Mouse (Mus musculus): Measurements from ENCODE around the gene Ston1. TPM values are rescaled to one million over a fixed set of nuclear protein-coding genes. Genes with fewer than 3 reads are reported as not detected.
A peak's percentile ranks its signal among the peaks of the same experiment; 100 is the strongest.

Gene Ston1
- polyA plus RNA-seq, 1 experiment from 2014 or later: 9.9 TPM

- Histone ChIP-seq H3K4me2 (ENCODE audit: low read length) (no peak overlapping the region), H3K4me1 (replicated peaks; ENCODE audit: control insufficient read depth, insufficient read depth, low read length) (peaks cover 35% of the 10 kb centered on the region), H3K27me3 (replicated peaks; ENCODE audit: control insufficient read depth, insufficient read depth, low read length) (no peaks in the 10 kb centered on the region), H3K9ac (ENCODE audit: low read length) (no peak overlapping the region), H3K27ac (ENCODE audit: low read depth) (no peak overlapping the region), H3K36me3 (ENCODE audit: control insufficient read depth, insufficient read depth, low read length) (peaks cover 25% of the 10 kb centered on the region), H3K9me3 (ENCODE audit: control insufficient read depth, low read length) (no peaks in the 10 kb centered on the region), H3K4me3 (ENCODE audit: low read depth, low read length) (no peak overlapping the region)
- ATAC-seq (replicated peaks; ENCODE audit: low FRiP score, low TSS enrichment, low read depth) (no peak), DNase-seq (ENCODE audit: low spot score) (no peak)
- WGBS: 87% methylated on average over 3 of the region's 3 CpGs
Measured at GRCm38 (mm10) chr17:88632631-88633030, 35.1 kb downstream of the Ston1 start.

GRCm38 (mm10) chr17:88636076-88636475, 38.6 kb downstream of the Ston1 start:
- H3K9ac ChIP-seq (ENCODE audit: low read length): no peak overlapping the region
- no peak overlapping the region for H3K4me3 ChIP-seq (ENCODE audit: low read depth, low read length)
- H3K27ac ChIP-seq (ENCODE audit: low read depth): no peak overlapping the region
- H3K9me3 ChIP-seq (ENCODE audit: control insufficient read depth, low read length): no peaks in the 10 kb centered on the region
- DNase-seq (ENCODE audit: low spot score) (no peak), ATAC-seq (replicated peaks; ENCODE audit: low FRiP score, low TSS enrichment, low read depth) (no peak)
- WGBS: 79% methylated on average over 14 of the region's 14 CpGs
- peaks cover 5% of the 10 kb centered on the region; the same call in 1 of the 2 replicates for H3K4me1 ChIP-seq (replicated peaks; ENCODE audit: control insufficient read depth, insufficient read depth, low read length)
- H3K4me2 ChIP-seq (ENCODE audit: low read length): no peak overlapping the region
- H3K36me3 ChIP-seq (ENCODE audit: control insufficient read depth, insufficient read depth, low read length): peaks cover 29% of the 10 kb centered on the region
- H3K27me3 ChIP-seq (replicated peaks; ENCODE audit: control insufficient read depth, insufficient read depth, low read length): no peaks in the 10 kb centered on the region

DNA sequence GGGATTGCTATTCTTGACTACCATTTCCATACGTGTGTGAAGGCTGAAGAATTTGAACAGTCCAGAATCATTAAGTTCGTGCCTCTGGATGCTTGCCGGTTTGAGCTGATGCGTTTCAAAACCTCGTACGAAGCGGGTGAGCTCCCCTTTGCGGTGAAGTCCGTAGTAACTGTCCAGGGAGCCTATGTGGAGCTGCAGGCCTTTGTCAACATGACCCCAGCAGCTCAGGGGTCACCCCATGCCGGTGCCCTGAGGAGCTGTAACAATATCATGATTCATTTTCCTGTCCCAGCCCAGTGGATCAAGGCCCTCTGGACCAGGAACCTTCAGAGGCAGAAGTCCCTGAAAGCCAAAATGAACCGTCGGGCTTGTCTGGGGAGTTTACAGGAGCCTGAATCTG, 39.1 kb downstream of the Ston1 start:
- 51% methylated on average over 12 of the region's 12 CpGs for WGBS
- H3K4me3 ChIP-seq (ENCODE audit: low read depth, low read length): no peak overlapping the region
- peaks cover 29% of the 10 kb centered on the region for H3K36me3 ChIP-seq (ENCODE audit: control insufficient read depth, insufficient read depth, low read length)
- H3K27ac ChIP-seq (ENCODE audit: low read depth): no peak overlapping the region
- H3K9ac ChIP-seq (ENCODE audit: low read length): no peak overlapping the region
- peaks cover 3% of the 10 kb centered on the region; the same call in 1 of the 2 replicates for H3K4me1 ChIP-seq (replicated peaks; ENCODE audit: control insufficient read depth, insufficient read depth, low read length)
- ATAC-seq (replicated peaks; ENCODE audit: low FRiP score, low TSS enrichment, low read depth) (no peak), DNase-seq (ENCODE audit: low spot score) (peak; percentile 51)
- no peaks in the 10 kb centered on the region for H3K9me3 ChIP-seq (ENCODE audit: control insufficient read depth, low read length)
- H3K4me2 ChIP-seq (ENCODE audit: low read length): no peak overlapping the region
- H3K27me3 ChIP-seq (replicated peaks; ENCODE audit: control insufficient read depth, insufficient read depth, low read length): no peaks in the 10 kb centered on the region

GRCm38 (mm10) chr17:88641012-88641411, 43.5 kb downstream of the Ston1 start:
- Histone ChIP-seq H3K27me3 (replicated peaks; ENCODE audit: control insufficient read depth, insufficient read depth, low read length) (no peaks in the 10 kb centered on the region), H3K9me3 (ENCODE audit: control insufficient read depth, low read length) (no peaks in the 10 kb centered on the region), H3K4me1 (replicated peaks; ENCODE audit: control insufficient read depth, insufficient read depth, low read length) (no peaks in the 10 kb centered on the region), H3K27ac (ENCODE audit: low read depth) (no peak overlapping the region), H3K36me3 (ENCODE audit: control insufficient read depth, insufficient read depth, low read length) (peaks cover 27% of the 10 kb centered on the region), H3K4me2 (ENCODE audit: low read length) (no peak overlapping the region), H3K4me3 (ENCODE audit: low read depth, low read length) (no peak overlapping the region), H3K9ac (ENCODE audit: low read length) (no peak overlapping the region)
- 0 out of 2 replicates have a peak, but pooled peaks have one; percentile 60 for ATAC-seq (replicated peaks; ENCODE audit: low FRiP score, low TSS enrichment, low read depth)
- WGBS: 27% methylated on average over 6 of the region's 6 CpGs
- DNase-seq (ENCODE audit: low spot score): peak; percentile 83

DNA sequence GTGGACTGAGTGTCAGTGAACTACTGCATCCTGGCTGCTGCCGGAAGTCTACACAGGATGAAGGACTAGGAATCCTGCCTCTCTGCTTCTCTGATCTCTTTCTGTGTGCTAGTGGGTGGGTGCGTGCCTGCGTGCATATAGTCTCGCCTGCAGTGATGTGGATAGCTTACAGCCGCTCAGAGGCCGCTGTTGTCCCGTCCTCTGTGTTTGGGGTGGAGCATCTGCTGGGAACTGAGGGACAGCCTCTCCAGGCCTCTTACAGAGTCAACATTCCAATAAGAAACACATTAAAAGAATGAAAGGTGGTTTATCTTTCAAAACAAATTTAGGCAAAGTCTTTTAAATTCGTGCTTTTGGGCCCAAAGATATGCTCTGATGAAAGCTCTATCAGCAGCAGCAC, 44.4 kb downstream of the Ston1 start:
- no peaks in the 10 kb centered on the region for H3K4me1 ChIP-seq (replicated peaks; ENCODE audit: control insufficient read depth, insufficient read depth, low read length)
- no peak for ATAC-seq (replicated peaks; ENCODE audit: low FRiP score, low TSS enrichment, low read depth)
- H3K4me2 ChIP-seq (ENCODE audit: low read length): no peak overlapping the region
- H3K4me3 ChIP-seq (ENCODE audit: low read depth, low read length): no peak overlapping the region
- no peaks in the 10 kb centered on the region for H3K27me3 ChIP-seq (replicated peaks; ENCODE audit: control insufficient read depth, insufficient read depth, low read length)
- no peaks in the 10 kb centered on the region for H3K9me3 ChIP-seq (ENCODE audit: control insufficient read depth, low read length)
- peak; percentile 50 for DNase-seq (ENCODE audit: low spot score)
- 86% methylated on average over 8 of the region's 8 CpGs for whole genome bisulfite sequencing
- H3K9ac ChIP-seq (ENCODE audit: low read length): no peak overlapping the region
- H3K36me3 ChIP-seq (ENCODE audit: control insufficient read depth, insufficient read depth, low read length): peaks cover 27% of the 10 kb centered on the region
- no peak overlapping the region for H3K27ac ChIP-seq (ENCODE audit: low read depth)

GRCm38 (mm10) chr17:88644876-88645275, 47.4 kb downstream of the Ston1 start:
- Histone ChIP-seq H3K36me3 (ENCODE audit: control insufficient read depth, insufficient read depth, low read length) (peaks cover 36% of the 10 kb centered on the region), H3K4me1 (replicated peaks; ENCODE audit: control insufficient read depth, insufficient read depth, low read length) (no peaks in the 10 kb centered on the region), H3K27ac (ENCODE audit: low read depth) (no peak overlapping the region), H3K27me3 (replicated peaks; ENCODE audit: control insufficient read depth, insufficient read depth, low read length) (no peaks in the 10 kb centered on the region), H3K9ac (ENCODE audit: low read length) (no peak overlapping the region), H3K9me3 (ENCODE audit: control insufficient read depth, low read length) (no peaks in the 10 kb centered on the region), H3K4me2 (ENCODE audit: low read length) (no peak overlapping the region), H3K4me3 (ENCODE audit: low read depth, low read length) (no peak overlapping the region)
- ATAC-seq (replicated peaks; ENCODE audit: low FRiP score, low TSS enrichment, low read depth) (no peak), DNase-seq (ENCODE audit: low spot score) (peak; percentile 43)
- WGBS: 80% methylated on average over 7 of the region's 7 CpGs

- Histone ChIP-seq H3K36me3 (ENCODE audit: control insufficient read depth, insufficient read depth, low read length) (peaks cover 34% of the 10 kb centered on the region), H3K9ac (ENCODE audit: low read length) (no peak overlapping the region), H3K27ac (ENCODE audit: low read depth) (no peak overlapping the region), H3K4me3 (ENCODE audit: low read depth, low read length) (no peak overlapping the region), H3K9me3 (ENCODE audit: control insufficient read depth, low read length) (no peaks in the 10 kb centered on the region), H3K27me3 (replicated peaks; ENCODE audit: control insufficient read depth, insufficient read depth, low read length) (no peaks in the 10 kb centered on the region), H3K4me2 (ENCODE audit: low read length) (no peak overlapping the region), H3K4me1 (replicated peaks; ENCODE audit: control insufficient read depth, insufficient read depth, low read length) (no peaks in the 10 kb centered on the region)
- WGBS: 86% methylated on average over 11 of the region's 11 CpGs
- DNase-seq (ENCODE audit: low spot score): peak; percentile 43
- no peak for ATAC-seq (replicated peaks; ENCODE audit: low FRiP score, low TSS enrichment, low read depth)
Measured at GRCm38 (mm10) chr17:88645299-88645698, 47.8 kb downstream of the Ston1 start.

GRCm38 (mm10) chr17:88647149-88647548, 49.7 kb downstream of the Ston1 start:
- H3K4me1 ChIP-seq (replicated peaks; ENCODE audit: control insufficient read depth, insufficient read depth, low read length): no peaks in the 10 kb centered on the region
- no peak overlapping the region for H3K9ac ChIP-seq (ENCODE audit: low read length)
- no peak overlapping the region for H3K4me2 ChIP-seq (ENCODE audit: low read length)
- no peaks in the 10 kb centered on the region for H3K27me3 ChIP-seq (replicated peaks; ENCODE audit: control insufficient read depth, insufficient read depth, low read length)
- H3K9me3 ChIP-seq (ENCODE audit: control insufficient read depth, low read length): no peaks in the 10 kb centered on the region
- 88% methylated on average over 3 of the region's 3 CpGs for WGBS
- ATAC-seq (replicated peaks; ENCODE audit: low FRiP score, low TSS enrichment, low read depth) (no peak), DNase-seq (ENCODE audit: low spot score) (peak; percentile 41)
- no peak overlapping the region for H3K4me3 ChIP-seq (ENCODE audit: low read depth, low read length)
- H3K27ac ChIP-seq (ENCODE audit: low read depth): no peak overlapping the region
- peaks cover 32% of the 10 kb centered on the region for H3K36me3 ChIP-seq (ENCODE audit: control insufficient read depth, insufficient read depth, low read length)

- Histone ChIP-seq H3K4me1 (replicated peaks; ENCODE audit: control insufficient read depth, insufficient read depth, low read length) (no peaks in the 10 kb centered on the region), H3K36me3 (ENCODE audit: control insufficient read depth, insufficient read depth, low read length) (peaks cover 12% of the 10 kb centered on the region; the same call in 1 of the 2 replicates), H3K4me2 (ENCODE audit: low read length) (no peak overlapping the region), H3K27ac (ENCODE audit: low read depth) (no peak overlapping the region), H3K4me3 (ENCODE audit: low read depth, low read length) (no peak overlapping the region), H3K9me3 (ENCODE audit: control insufficient read depth, low read length) (no peaks in the 10 kb centered on the region), H3K9ac (ENCODE audit: low read length) (no peak overlapping the region), H3K27me3 (replicated peaks; ENCODE audit: control insufficient read depth, insufficient read depth, low read length) (no peaks in the 10 kb centered on the region)
- 5% methylated on average over 9 of the region's 9 CpGs for WGBS
- DNase-seq (ENCODE audit: low spot score) (peak; percentile 87), ATAC-seq (replicated peaks; ENCODE audit: low FRiP score, low TSS enrichment, low read depth) (no peak; the same call in 1 of the 2 replicates)
Measured at GRCm38 (mm10) chr17:88652010-88652409, 54.5 kb downstream of the Ston1 start.

Measured in intestine, embryonic 14.5 days (tissue).